Mouse (Mus musculus): ENCODE measurements around the gene Zfp764.

GRCm38 (mm10) chr7:127435206-127435605 lies 28.6 kb upstream of the Zfp764 start:
- TF ChIP-seq CTCF (IDR thresholded peaks at IDR 0.05; ENCODE audit: borderline replicate concordance, control insufficient read depth, extremely low read depth, insufficient read depth, low read length, poor library complexity) (no peak), POLR2A (IDR thresholded peaks at IDR 0.05; ENCODE audit: control insufficient read depth, extremely low read depth, insufficient read depth, low read length, poor library complexity) (no peak)

Data from thymus, adult 2 months (tissue).